Mouse (Mus musculus): Measurements from ENCODE around the gene Pak1.
A peak's percentile ranks its signal among the peaks of the same experiment; 100 is the strongest.

The Pak1 gene

GRCm38 (mm10) chr7:97788190-97788668 is at the start of gene Pak1:
Pak1 (plus strand) TSS chr7:97788541.
- peak; percentile 81 to 88 for DNase-seq (ENCODE audit: low spot score in 2 of 2)

GRCm38 (mm10) chr7:97740948-97741347 is 47.4 kb upstream of the Pak1 start:
- no peak for DNase-seq (ENCODE audit: low spot score in 2 of 2)

DNA sequence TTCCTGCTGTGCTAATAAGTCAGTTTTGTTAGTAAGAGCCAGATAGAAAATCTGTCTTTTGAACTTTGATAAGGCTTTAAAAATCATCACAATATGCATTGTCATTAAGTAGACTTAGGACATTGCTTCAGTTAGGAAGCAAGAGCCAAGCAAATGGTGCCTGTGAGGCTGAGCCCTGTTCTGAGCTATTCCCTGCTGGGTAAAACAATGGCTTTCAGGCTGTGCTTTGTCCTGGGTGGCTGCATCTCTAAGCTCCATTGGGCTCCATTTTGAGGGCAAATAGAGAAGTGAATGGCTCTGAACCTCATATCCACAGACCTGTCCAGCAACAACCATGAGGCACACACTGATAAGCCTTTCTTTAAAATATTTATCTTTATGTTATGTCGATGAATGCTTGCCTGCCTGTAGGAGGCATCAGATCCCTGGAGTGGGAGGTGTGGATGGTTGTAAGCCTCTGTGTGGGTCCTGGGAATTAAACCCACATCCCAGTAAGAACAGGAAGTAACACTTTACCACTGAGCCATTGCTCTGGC is 46.5 kb upstream of the Pak1 start:
- no peak for DNase-seq (ENCODE audit: low spot score in 2 of 2)

DNA sequence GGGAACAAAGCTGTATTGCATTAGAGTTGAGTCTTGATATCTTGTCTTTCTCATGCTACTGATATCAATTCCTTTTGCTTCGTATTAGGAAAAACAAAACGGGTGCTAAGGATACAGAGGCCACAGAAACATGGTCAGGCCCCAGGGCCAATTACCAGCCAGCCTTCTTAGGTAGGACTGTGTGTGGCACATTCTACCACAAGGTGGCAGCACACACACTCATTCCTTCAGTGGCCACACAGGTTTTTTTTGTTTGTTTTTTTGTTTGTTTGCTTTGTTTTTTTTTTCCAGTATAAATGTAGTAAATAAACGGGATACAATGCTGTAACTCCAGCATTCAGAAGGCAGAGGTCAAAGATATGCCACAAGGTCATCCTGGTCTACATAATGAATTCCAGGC is 43.0 kb upstream of the Pak1 start:
- peak; percentile 66 to 72 for DNase-seq (ENCODE audit: low spot score in 2 of 2)

GRCm38 (mm10) chr7:97747176-97747707 is 41.1 kb upstream of the Pak1 start:
- no peak for DNase-seq (ENCODE audit: low spot score in 2 of 2)

DNA sequence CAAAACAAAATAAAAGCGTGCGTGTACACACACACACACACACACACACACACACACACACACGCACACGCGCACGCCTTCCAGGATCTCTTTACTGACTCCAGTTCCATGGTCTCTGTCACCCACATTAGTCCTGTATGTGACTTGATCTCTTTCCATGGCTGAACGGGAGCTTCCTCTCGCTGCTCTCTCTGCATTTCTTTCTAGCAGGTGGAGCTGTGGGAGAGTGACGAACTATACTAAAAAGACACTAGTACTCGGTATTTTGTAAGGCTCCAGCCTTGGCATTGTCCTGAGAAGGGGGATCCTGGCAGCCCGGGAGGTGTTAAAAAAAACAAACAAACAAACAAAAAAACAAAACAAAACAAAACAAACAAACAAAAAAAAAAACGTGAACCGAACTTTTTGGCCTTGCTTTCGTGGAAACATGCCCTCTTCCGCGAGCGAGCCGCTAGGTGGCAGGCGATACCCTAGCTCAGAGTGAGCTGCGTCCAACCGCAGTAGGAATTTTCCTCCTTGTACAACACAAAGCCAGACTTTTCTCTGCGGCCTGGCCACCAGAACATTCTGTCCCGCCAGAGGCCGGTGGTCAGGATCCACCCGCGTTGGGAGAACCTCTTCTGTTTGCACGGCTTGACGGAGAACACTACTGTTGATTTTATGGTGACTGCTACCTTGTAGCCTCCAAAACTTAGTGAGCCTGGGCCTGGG is 40.4 kb upstream of the Pak1 start:
- DNase-seq (ENCODE audit: low spot score in 2 of 2): peak; percentile 83 to 89

- DNase-seq (ENCODE audit: low spot score in 2 of 2): no peak
Observed at GRCm38 (mm10) chr7:97748527-97749206, 39.7 kb upstream of the Pak1 start.

DNA sequence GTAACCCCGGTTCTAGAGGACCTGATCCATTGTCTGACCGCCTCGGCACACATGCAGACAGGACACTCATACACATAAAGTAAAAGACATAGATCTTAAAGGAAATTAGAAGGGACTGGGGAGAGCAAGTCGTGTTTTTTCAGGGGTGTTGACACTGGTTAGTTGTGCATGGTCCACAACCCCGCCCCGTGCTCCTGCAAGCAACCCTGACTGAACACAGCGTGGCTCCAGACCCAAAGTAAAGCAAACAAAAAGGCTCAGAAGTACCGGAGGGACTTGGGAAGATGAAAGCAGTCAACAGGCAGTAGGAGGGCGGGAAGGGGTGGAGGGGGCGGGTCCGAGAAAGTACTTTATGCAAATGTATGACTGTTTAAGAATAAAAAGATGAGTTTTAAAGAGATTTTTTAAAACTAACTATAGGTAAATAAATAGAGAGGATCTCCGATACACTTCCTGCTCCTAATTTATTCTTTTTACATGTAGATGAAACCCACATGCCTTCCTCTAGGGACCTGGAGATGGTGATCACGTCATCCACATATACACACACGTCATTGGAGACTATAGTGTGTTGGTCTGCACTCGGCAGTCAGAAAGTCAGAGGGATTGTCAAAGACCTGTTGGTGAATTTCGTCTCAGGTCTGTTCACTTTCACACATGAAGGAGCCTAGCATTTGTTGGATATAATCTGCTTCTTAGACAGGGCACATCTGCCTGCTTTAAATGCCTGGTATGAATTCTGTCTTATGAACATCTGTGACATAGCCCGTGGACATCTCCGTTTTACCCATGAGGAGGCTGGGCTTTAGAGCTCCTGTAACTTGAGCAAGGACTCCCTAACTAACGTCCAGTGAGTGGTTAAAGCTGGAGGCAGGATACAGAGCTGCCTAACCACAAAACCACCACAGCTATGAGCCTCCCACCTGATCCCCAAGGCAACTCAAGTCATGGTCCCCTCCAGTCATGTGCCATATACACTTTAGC is 38.8 kb upstream of the Pak1 start:
- DNase-seq (ENCODE audit: low spot score in 2 of 2): no peak

- peak in 1 of 2 experiments; percentile 43 for DNase-seq (ENCODE audit: low spot score in 2 of 2)
Observed at GRCm38 (mm10) chr7:97756967-97757881, 31.1 kb upstream of the Pak1 start.

DNA sequence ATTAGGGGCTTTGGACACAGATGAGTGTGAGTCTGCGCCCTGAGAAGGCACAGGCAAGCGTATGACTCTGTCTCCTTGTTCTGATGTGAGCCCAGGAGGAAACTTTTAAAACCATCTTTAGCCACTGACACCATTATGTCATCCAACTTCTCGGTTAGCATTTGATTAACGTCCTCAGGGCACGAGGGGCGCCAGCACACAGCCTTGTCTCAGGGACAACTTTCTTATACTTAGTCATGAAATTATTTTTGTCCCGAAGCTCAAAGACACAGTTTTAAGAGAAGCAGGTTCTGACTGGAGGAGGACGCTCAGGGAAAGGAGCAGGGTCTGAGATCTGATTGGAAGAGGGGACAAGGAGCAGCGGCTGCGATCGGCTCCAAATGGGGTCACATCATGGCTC is 23.8 kb upstream of the Pak1 start:
- DNase-seq (ENCODE audit: low spot score in 2 of 2): no peak

DNA sequence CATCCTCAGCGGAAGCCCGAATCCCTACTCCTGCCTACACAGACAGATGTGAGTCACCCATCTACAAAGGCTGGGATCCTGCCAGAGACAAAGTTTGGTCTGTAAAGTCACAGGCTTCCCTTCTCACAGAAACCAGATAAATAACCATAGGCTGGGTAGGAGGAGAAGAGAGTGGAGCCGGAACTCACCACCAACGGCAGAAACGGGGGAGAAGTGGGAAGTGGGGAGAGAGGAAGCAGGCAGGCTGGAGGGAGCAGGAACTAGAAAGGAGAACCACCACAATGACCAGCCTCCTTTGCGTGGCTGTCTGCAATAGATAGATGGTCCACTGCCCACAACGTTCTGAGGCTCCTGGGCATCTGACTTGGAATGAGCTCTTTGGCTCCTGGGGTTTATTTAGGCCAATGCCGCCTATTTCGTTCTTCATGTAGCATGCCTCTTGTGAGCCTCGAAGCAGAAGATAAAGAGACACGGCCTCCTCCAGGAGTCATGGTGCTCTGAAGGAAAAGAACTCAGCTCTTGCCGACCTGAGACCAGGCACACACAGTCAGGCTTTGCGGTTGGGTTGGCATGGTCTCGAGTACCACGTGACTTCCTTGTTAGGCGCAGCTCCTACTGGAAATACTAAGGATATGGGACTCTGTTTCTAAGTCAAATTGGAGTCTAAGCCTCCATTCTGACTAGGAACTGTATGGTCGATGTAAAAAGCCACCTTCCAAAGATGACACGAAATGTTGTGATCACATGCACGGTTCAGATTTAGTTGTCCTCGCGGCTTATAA is 23.0 kb upstream of the Pak1 start:
- DNase-seq (ENCODE audit: low spot score in 2 of 2): peak; percentile 82 to 83

DNA sequence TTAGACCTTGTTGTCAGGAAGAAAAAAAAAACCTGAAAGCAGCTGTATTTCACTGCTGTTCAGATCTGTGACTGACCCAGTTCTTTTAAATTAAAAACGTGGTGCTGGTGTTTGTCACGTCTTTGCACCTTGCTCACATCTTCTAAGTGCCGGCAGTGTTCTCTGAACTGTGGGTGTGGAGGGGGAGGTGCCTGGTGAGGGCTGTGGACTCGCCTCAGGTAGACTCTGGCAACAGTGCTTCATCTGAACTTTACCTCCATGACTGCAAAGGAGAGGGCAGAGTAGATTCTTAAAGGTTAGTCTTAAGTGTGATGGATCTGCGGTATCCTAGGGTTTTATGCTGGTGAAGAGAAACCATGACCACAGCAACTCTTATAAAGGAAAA is 22.4 kb upstream of the Pak1 start:
- DNase-seq (ENCODE audit: low spot score in 2 of 2): no peak

- no peak for DNase-seq (ENCODE audit: low spot score in 2 of 2)
Observed at GRCm38 (mm10) chr7:97766406-97767166, 21.8 kb upstream of the Pak1 start.

DNA sequence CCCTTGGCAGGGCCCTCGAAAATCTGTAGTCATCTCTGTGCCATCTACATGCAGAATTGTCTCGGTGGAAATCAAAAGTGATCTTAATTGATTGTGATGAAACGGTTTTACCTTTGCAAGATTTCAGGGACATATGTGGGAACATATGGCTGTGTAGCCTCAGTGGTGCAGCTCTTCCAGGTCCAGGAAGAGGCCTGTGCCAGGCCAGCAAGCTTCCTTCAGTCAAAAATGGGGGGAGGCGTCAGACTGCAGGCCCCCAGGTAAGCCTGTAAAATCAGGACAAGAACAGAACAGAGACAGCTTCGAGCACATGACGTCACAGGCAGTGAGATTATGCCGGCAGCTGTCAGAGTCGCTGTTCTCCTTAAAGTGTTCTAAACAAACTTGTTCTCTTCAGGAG is 20.5 kb upstream of the Pak1 start:
- peak; percentile 18 to 32 for DNase-seq (ENCODE audit: low spot score in 2 of 2)

- DNase-seq (ENCODE audit: low spot score in 2 of 2): no peak
Observed at GRCm38 (mm10) chr7:97769020-97769419, 19.3 kb upstream of the Pak1 start.

GRCm38 (mm10) chr7:97770841-97771620 is 17.3 kb upstream of the Pak1 start:
- DNase-seq (ENCODE audit: low spot score in 2 of 2): no peak

DNA sequence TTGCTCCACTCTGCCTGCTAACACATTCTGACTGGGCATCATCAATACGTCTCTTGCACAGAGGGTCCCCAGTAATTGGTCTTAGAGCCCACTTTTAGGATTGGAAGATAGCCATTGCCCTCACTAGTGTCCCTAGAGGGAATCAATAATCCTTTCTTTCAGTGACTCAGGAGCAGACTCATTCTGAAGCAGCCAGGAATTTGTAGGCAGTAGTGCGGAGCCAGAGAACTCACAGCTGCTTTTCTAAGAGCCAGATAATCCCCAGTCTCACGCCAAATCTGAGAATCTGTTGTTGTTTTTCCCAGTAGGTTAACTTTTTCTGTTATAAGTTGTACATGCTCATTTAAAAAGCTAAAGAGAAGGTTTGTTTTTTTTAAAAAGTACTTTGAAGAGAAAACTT is 13.0 kb upstream of the Pak1 start:
- DNase-seq (ENCODE audit: low spot score in 2 of 2): no peak

DNA sequence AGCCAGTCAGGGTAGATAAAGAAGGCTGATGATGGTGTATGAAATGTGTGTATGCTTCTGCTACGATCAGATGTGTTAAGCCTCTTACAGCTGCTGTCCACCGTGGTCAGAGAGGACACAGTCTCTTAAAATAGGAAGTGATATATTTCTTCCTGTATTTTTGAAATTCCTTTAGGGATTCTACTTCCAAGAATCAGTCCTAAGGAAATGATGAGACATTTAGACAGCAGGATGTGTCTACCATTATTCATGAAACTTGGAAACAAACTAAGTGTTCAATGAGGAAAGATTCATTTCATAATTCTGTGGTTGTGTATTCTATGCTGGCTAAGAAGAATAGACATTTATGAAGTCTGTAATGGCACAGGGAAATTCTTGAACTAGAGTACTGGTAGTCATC is 12.4 kb upstream of the Pak1 start:
- no peak for DNase-seq (ENCODE audit: low spot score in 2 of 2)

Measured in right cerebral cortex, adult 2 months (tissue).